Mouse (Mus musculus) cerebellum, adult 18-20 months (tissue): ENCODE data around the gene Krt17.
"Not testable (repeated sequence)": the region's sequence is repeated elsewhere in the genome, so short reads cannot be mapped to it uniquely, and the experiment has no call there.

Source experiments
- DNase-seq, 2 experiments: peaks; one replicate each; pipeline ENCODE4 v3.0.0; 2021

Krt17 gene

DNA sequence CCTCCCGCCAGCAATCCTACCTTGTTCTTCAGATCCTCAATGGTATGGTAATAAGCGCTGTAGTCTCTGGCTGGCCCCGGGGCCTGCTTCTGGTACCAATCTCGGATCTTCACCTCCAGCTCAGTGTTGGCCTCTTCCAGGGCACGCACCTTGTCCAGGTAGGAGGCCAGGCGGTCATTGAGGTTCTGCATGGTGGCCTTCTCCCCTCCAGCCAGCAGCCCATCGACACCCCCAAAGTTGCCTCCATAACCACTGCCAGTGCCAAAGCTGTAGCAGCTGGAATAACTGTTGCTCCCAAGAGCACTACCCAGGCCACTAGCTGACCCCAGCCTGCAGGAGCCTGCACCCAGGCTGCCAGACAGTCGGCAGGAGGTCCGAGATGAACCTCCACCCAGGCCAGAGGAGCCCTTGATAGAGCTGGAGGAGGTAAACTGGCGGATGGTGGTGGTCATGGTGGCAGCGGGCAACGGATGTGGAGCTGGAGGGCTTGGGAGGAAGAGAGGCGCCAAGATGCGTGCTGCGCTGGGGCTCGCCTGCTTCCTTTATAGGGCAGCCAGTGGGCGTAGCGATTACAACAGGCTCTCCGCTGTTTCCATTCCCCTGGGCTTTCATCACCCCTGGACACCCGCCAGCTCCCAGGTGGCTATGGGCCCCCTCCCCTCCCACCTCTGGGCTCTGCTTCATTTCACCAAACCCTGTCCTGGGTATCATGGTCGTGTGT is at the start of gene Krt17:
Gene Krt17 (minus strand): TSS at position 516 of the 721 bp plus-strand sequence.
- no peak for DNase-seq

DNA sequence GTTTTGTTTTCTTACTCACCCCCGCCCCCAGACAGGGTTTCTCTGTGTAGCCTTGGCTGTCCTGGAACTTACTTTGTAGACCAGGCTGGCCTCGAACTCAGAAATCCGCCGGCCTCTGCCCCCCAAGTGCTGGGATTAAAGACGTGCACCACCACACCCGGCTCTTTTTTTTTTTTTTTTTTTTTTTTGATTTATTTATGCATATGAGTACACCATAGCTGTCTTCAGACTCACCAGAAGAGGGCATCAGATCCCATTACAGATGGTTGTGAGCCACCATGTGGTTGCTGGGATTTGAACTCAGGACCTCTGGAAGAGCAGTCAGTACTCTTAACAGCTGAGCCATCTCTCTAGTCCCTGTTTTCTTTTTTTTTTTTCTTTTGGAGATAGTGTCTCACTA is 47.8 kb upstream of the Krt17 start:
- DNase-seq, result not testable (repeated sequence)

DNA sequence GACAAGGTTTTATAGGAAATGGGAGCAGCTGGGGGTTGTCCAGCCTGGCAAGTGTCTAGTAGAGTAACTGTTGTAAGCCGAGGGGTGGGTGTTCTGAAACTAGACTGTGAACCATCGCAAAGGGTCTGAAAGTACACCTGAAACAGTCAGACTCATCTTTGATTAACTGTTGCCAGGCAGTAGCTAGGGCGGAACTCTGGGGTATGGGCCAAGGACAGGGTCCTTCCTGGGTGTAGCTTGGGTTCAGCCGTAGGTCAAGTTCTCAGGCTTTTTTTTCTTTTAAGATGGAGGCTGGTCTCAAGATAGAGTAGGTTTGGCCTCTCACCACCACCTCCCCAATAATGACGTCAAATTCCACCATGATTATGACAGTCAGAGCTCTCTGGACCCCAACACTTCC is 47.1 kb upstream of the Krt17 start:
- DNase-seq, result no peak

DNA sequence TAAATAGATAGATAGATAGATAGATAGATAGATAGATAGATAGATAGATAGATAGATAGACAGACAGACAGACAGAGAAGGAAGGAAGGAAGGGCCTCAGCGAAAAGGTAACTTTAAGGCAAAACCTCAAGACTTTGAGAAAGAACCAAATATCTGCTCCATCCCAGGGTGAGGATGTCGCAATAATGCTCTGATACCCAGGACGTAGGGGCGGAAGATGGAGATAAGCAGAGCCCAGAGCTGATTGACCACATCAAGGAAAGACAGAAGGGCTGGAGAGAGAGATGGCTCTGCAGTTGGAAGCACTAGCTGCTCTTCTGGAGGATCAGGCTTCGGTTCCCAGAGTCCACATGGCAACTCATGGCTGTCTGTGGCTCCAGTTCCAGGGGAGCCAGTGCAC is 40.5 kb upstream of the Krt17 start:
- no peak for DNase-seq

DNA sequence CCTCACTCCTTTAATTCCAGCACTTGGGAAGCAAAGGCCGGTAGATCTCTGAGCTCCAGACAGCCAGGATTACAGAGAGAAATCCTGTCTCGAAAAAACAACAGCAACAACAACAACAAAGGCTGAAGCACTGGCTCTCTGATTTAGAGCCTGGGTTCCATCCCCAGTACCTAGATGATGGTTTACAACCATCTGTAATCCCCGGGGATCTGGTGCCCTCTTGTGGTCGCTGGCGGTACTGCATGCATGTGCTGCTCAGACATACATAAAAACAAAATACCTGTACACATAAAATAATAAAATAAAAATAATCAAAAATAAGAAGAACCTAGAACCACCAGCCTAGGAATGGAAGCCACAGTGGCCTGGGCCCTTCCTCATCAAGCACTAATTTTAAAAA is 39.5 kb upstream of the Krt17 start:
- DNase-seq, result peak; percentile 70 to 78

DNA sequence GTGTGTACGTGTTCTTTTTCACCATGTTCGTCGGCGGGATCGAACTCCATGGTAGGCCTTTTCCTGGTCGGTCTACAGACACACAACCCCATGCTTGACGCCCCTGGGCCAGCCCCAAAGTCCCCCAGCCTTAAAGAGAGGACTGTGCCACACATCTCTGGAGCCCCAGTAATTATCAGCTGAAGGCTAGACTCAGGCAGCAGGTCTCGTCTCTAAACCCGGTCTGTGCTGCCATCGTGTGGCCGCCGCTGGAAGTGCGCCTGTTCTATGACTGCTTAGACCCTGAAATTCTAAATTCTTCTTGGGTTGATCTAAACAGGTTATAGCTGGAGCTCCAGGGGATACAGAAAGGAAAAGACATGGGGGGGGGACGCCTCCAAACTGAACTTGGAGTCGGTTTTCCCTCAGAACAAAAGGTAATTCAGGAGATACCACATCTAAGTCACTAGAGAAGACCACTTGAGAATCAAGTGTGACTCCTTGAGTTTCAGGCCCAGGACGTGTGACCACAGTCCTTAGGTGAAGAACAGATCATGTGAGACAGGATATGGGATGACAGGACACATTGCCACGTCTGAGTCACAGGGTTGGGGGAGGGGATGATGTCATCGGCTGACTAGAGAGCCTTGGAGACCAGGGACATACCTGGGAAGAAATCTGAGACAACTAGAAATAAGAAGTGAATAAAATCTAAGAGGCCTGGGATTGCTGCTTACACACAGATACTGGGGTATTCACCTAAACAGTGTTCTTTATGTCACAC is 37.6 kb upstream of the Krt17 start:
- peak; percentile 79 to 88 for DNase-seq

DNA sequence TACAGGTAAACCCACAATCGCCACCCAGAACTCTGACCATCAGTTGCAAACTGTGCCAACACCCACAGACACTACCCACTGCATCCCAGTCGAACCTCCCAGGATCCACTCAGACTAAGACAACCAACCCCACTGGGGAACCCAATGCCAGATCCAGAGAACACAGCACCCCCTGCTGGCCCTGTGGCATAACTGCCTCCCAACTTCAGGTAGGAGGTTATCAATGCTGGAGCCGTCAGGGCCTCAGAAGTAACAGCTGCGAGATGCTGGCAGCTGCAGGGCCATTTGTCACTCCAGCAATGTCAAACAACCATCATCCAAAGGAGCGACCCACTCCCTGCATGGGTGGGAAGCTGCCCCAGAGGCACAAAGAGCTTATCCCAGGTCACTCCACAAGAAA is 37.0 kb upstream of the Krt17 start:
- no peak for DNase-seq

DNA sequence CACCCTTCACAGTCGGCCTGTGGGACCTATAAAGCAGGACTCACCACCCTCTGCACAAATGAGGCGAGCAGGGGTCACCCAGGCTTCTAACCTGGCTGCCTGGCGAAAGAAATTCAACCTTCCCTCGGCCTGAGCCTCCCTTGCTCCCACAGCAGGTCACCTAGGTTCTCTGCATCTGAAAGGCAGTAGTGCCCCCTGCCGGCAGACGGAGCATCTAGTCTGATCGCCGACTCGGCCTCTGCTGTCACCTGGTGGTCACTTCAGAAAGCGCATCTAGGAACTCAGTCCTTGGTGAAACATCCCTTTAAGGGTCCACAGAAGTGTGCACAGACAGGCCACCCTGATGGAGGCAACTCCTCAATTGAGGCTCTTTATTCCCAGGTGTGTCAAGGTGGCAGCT is 34.5 kb upstream of the Krt17 start:
- peak; percentile 70 to 83 for DNase-seq

DNA sequence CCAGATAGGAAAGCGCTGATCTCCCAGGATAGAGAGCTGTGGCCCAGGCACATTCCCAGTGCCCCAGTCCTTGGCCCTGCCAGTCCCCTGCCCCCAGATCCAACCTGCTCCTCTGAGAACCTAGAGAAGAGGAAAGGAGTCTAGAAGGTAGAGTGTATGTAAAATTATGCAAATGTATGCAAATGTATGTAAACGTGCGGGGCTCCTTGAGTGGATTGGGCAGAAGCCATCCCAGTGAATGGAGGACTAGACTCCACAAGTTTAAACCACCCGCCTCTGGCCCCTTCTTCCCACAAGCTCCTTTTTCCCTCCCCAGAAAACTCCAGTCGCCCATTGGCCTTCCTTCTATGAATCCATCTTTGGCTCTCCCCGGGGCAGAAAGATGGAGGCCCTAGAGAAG is 32.1 kb upstream of the Krt17 start:
- no peak for DNase-seq

DNA sequence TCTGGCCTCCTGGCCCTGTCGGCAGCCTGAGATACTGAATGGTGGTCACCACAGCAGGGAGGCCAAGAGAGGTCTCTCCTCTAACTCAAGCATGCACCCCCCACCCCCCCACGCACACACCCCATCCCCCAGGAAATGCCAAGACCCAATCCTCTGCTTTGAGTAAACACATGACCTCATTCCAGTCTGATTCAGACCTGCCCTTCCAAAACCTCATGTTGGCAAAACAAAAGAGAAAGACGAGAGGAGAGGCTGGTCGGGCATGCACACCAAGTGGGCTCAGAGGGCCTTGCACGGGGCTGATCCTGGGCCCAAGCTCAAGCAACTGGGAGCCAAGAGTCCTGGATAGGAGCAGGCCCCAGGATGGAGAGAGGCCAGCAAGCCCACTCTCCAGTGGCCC is 29.4 kb upstream of the Krt17 start:
- no peak for DNase-seq

DNA sequence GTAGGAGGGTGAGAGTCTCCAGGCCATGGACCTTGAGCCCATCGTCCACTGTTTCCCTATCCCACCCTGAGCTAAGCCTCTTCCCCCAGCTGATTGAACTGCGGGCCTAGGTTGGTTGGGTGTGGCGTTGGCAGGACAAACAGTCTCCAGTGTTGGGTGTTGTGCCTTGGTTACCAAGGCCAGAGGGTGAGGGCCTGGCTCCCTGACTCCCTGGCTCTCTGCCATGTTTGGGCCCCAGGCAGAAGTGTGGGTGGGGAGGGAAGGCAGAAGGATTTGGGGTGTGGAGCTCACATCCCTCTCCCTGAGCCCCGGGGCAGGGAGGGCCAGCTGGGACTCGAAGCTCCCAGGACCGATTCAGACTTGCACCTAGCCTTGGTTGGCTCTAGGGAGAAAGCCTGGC is 28.1 kb upstream of the Krt17 start:
- DNase-seq, result no peak

DNA sequence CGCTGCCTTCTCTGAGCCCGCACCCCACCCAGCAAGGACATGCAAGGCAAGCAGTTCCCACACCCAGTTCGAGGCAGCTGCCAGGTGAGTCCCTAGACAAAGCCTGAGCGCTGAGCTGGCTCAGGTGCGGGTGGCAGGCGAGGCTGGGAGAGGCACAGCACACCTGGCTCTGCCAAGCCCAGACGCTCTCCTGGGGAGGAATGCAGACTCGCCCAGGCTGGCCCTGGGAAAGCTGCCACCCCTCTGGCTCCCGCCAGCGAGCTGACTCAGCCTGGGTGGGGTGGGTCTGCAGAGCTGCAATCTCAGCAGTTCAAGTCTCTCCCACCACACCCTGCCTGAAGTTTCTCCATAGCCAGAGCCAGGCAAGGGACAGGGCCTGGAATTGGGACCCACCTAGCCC is 26.2 kb upstream of the Krt17 start:
- no peak for DNase-seq

DNA sequence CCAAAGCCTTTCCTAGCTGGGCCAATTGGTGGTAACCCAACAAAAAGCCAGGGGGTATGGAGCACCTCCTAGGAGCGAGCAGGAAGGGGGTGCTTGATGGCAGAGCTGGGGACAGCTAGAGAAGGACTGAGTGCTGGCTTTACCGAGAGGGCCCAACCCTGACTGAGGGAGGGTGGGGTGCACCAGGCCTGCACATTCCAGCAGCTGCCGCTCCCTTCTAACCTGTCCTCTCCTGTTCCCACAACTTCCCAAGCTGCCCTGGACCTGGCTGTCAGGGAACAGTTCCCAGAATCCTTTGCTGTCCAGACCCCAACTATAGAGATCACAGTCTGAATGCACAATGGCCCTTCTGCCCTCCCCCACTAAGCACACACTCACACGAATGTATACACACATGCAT is 24.2 kb upstream of the Krt17 start:
- DNase-seq, result no peak

DNA sequence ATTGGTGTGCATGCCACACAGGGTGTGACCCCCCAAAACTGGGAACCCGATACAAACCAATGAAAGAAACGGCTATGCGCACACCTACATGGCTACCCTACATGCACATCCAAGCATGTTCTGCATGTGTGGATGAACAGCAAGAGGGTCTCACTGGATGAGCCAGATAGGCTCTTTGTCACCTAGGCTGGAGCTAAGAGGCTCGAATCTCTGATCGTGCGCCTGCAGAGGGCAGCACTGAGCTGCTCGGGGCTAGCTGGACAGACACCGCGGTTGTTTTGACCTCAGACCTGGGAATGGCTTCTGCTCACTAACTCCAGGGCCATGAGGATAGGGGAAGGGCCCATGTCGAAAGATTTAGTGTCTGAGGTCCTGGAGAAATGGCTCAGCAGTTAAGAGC is 21.7 kb upstream of the Krt17 start:
- peak; percentile 68 to 74 for DNase-seq

DNA sequence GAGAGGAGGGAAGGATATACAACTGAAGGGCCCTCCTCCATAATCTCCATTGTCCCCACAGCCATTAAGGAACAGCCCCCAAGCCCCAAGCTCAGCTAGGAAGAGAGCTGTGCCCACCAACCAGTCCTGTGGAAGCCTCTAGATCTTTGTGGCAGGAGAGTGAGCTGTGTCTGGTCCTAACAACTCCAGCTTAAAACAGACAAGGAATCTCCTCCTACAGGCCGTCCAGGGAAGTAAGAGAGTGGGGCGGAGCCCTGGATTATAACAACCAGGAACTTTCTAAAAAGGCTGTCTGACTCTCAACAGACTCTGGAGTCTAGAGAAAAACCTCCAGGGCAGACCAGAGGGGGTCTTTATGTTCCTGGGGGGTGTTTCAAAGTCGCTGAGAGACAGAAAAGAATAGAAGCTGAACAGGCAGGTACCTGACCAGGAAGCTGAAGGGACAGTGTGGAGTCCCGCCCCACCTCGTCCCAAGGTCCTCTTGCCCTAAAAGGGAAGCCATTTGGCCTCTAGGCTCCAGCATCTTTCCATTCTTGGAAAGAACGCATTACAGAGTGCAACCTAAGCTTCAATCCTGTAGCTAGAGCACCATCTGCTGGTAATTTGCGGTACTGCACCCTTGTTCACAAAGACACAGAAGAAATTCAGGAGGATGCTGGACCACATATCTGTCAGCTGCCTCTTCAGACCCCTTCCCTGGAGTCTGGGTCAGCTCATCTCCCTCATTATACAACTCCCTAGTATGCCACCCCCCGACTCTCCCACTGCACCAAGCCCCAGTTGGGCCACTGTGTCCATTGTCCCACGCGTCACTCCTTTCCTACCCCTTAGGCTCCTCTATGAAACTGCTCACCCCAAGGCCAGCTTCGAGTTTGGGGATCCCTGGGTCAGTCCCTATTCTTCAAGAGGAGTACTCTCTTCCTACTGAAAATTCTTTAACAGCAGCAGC is 21.0 kb upstream of the Krt17 start:
- DNase-seq, result peak; percentile 74 to 84

DNA sequence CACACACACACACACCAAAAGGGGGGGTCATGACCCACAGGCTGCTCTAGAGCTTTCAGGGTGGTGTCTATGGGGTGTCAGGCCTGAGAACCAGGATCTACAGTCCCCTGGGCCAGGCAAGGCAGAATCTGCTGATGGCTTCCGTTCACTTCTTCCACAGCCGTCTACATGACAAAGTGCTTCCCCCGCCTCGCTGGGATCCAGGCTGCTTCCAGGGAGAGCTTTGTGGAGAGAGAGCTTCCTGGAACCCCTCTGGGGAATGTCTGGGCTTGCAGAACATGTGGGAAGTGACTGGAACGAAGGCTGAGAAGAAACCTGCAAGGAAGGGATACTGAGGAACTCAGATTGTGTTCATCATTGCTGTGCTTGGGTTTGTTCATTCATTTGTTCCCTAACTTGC is 17.9 kb upstream of the Krt17 start:
- no peak for DNase-seq

DNA sequence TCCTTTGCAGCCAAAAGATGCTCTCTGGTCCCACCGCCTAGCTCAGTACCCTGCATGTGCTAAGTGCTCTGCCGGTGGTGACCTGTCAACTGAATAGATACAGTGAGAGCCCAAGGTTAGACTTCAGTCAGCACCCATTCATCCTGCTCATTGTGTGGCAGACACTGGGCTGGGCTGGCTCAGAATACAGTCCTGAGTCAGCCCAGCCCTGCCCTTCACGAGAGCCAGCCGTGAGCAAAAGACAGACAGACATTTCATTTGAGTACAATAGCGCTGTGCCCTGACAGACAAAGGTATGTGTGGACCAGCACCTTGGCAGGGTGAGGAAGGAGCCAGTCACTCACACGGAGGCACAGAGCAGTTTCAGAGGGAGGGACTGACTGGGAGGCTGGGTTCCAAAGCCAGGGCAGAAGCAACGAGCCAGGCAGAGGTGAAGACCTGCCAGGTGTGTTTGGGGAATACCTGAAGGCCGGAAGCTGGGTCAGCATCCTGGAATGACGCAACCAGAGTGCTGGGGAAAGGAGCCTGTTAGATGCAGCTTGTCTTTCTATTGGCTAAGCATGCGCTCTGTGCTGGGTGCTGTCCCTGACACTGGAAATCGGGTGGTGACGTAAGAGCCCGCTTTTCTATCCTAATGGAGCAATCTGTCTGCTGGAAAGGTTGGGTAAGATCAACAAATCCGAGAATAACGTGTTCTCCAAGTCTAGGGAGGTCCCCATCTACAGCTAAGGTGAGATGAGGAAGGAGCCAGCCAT is 17.1 kb upstream of the Krt17 start:
- no peak for DNase-seq

DNA sequence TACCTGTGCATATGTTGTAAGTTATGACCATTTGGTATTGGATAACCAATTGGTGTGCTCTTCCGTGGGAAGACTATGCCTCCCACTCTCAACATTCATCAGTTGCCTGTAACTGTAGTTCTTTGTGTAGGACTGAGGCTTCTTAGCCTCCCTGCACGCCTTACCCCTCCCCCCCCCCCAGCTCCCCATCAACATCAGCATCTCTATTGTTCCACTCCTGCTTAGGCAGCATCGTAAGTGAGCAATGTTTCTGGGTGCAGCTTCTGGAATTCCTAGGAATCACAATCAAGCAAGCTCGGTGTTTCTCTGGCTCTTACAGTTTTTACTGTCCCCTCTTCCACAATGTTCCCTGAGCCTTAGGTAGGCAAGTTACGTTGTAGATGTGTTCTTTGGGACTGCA is 14.6 kb upstream of the Krt17 start:
- no peak for DNase-seq

DNA sequence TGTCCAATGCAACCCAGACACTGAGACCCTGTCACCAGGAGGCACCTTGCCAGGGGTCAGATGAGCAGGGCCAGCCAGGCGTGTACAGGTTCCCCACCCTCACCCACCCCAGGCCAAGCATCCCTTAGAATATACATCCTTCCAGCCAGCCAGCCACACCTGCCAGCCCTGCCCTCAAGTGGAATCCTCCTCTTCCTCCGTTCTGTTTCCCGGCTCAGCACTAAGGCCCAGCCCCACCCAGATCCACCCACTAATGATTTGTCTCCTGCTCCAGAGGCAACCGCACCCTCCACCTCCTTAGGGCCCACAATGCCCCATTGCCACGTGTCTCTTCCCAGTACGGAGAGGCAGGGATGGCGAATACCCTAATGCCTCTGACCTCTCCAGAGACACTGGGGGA is 13.9 kb upstream of the Krt17 start:
- no peak for DNase-seq

DNA sequence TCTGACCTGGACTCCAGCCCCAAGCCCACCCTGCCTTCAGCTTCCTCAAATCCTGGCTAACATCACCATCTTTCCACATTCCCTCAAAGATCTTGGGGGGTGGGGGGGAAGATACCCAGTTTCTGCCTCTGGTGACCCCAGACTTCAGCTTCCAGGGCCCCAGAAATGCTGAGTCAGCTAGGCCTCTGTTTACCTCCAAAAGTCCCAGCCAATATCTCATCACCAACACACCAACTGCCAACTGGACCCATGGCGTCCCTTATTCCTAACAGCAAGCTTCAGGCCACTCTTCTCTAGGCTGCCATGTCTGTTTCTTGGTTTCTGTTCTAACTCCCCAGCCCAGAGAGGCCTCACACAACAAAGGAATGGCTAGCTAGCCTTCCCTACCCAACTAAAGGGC is 11.0 kb upstream of the Krt17 start:
- no peak for DNase-seq

DNA sequence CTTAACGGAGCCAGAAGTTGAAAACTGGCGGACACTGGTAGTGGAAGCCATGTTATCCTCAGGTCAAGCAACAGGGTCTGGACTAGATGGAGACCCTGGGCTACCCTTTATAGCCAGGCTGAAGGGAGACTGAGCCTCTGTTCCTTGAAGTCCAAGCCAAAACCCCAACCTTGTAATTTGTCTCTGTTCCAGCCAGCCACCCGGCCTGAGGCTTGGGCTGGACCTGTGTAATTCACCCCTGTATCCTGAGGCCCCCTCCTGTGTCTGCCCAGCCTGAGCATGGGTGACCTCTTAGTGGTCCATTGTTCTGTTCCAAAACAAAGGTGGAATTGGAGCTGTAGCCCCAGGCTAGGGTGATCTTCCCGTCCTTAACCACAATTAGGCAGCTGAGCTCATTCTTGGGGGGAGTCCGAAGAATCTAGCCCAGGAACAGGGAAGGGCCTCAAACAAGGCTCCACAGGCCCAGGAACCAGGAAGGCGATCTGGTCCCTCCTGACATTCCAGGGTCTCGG is 9.0 kb upstream of the Krt17 start, which contains the start of gene Krt42:
Gene Krt42 (minus strand): TSS at position 51 of the 512 bp plus-strand sequence.
- no peak for DNase-seq
